Mouse (Mus musculus): ENCODE measurements at regions not wholly inside any gene's neighbourhood (a gene's known extent, or its start where the extent isn't known, plus 50 kb on each side); places are given as distances from the start of the nearest gene placed in this dataset.
A peak's percentile ranks its signal among the peaks of the same experiment; 100 is the strongest.

DNA sequence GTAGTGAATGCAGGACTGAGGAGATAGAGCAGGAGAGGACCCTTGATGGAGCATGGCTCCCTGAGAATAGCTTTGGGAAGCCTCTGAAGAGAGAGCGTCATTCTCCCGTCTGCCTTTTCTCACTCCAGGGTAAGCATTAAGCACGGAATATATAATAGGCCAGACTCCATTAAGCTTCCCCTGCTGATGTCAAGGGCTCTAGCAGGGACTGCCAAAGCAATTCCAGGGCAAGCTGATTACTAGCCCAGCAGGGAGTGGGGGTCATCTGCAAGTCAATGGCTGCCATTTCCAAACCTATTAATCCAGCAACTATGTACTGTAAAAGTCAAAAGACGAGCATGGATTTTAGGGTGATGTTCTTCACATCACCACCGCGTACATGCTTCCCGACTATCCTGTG is 111.2 kb upstream of the Arl4c start:
- DNase-seq: no peak

DNA sequence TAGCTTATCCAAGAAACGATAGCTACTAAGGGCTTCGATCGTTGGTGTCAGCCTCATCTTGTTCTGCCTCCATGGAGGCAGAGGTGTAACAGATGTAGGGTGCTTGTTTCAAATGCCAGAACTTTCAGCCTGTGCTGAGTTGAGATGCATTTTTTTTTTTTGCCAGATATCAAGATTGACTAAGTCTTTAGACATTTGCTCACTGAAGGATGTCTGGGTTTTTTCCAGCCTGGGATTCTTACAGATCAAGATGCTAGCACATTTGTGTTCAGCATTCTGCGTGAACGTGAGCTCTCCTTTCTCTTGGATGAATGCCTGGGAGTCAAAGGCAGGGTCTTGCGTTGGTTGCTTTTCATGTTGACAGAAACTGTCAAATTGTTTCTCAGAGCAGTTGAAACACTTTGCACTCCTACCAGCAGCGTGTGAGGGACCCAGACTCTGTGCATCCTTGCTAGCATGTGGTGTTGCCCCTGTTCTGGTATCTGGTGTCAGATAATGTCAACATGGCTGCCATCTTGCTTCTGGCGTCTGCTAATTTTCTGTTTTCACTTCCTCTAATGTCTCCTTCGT is 114.4 kb upstream of the Arl4c start:
- DNase-seq: no peak

DNA sequence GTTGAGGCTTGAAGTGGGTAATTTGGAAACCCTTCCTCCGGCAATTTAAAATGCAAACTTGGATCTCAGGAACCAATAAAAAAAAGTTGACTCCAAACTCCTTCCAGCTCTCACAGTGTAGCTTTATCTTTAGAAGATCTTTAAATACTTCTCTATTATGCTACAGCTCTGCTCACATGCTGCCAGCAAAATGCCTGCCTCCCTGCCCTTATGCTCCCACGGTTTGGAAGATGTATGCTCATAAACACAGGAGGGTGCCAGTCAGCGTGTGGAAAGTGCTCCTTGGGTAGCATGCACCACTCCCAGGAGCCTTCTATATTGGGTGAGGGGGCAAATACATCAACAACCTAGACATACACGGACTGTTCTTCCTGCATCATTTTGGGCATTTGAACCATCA is 123.2 kb upstream of the Arl4c start:
- DNase-seq: no peak

DNA sequence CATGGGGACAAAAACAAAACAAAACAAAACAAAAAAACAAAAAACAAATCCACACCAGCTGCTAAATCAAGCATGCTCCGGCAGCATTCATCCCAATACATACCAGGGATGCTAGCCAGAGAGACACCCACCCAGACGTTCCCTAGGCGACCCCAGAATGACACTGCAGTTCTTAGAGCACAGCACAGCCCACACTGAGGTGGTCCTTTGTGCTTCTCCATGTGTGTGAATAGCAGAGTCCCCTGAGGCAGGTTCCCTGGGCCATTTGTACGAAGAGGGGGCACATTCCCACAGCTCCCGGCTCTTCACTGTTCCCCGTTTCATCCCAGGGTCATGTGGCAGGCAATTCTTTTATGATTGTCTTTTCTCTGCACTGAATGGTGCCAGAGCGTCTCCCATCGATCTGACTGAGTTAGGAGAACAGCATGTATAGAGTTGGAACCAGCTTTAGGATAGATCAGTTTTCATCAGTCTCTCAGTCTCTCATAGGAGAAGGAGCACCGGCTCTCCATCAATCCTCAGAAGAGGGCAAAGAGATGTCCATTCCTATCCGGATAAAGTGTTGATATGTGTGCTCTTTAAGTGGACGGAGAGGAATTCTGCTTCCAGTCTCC is 136.7 kb upstream of the Arl4c start:
- no peak for DNase-seq

DNA sequence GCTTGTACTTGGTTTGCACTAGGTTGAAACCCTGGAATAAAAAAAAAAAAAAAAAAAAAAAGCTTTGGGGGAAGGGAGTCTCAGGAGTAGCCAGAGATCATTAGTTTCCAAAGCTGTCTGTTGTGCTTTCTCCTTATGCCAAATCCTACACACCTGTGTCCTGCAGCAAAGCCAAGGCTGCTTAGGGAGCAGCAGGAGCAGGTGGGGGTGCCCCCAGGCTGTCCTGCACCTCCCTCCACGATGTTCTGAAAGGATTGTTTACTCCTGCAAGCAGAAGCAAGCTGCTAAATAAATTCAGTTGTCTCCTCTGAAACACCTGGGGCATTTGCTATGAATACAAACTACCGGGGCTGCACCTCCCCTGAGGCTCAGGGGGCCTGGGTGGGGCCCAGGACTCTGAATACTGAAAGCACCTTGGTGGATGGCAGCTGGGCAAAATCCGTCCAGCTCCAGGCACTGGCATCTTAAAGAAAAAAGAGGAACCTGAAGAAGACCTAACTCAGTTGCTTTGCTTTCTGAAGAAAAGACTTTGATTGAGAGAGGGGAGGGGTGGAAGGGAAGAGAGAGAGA is 137.5 kb upstream of the Arl4c start:
- peak; percentile 62 for DNase-seq

DNA sequence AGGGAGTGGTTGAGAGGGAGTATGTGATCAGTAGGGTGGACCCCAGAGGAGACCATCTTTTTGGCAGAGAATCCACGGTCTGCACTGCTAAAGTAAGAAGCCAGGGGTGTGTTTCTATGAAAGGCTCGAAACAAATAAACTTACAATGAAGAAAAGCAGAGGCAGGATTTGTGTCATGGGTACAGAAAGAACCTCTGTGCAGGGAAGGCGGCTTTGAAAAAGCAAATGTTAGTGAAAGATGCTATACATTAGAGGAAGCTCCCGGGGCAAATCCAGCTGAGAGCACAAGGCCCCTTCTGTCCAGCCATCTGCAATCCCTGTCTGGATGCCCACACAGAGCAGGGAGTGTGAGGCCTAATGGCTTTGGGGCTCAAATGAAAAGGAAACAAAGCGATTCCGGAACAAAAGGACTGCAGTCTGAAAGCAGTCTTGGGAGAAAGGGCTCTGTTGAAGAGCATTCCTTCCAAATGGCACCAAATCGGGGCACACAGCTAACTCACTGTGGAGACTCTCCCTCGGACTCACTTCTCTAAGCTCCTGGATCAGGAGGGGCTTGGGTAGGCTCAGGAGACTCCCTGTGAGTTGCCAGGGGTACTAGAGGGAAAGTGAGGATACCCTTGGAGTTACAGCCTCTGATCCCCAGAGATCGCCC is 138.1 kb upstream of the Arl4c start:
- peak; percentile 57 for DNase-seq

DNA sequence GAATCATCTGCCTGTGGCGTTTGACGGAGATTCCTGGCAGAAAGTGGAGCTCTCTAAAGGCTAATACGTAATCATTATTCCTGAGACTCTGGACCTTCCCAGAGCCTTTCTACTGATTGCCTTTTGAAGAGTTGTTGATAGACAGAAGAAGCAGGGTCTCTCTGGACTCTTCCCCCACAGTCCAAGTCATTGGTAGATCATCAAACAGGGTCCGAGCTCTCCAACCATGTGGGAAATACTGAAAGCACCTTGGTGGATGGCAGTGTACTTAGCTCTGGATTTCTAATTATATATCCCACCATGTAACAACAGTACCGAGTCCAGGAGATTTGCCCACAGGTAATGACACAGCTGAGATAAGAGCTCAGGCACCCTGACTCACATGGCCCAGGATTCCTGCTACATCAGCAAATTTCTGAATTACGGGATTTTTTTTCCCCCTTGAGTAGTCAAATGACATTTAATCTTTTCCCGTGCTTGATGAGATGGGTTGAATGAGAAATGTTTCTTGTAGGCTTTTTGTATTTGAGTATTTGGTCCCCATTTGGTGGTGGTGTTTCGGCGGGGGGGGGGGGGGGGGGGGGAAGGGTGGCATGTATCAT is 139.1 kb upstream of the Arl4c start:
- no peak for DNase-seq

DNA sequence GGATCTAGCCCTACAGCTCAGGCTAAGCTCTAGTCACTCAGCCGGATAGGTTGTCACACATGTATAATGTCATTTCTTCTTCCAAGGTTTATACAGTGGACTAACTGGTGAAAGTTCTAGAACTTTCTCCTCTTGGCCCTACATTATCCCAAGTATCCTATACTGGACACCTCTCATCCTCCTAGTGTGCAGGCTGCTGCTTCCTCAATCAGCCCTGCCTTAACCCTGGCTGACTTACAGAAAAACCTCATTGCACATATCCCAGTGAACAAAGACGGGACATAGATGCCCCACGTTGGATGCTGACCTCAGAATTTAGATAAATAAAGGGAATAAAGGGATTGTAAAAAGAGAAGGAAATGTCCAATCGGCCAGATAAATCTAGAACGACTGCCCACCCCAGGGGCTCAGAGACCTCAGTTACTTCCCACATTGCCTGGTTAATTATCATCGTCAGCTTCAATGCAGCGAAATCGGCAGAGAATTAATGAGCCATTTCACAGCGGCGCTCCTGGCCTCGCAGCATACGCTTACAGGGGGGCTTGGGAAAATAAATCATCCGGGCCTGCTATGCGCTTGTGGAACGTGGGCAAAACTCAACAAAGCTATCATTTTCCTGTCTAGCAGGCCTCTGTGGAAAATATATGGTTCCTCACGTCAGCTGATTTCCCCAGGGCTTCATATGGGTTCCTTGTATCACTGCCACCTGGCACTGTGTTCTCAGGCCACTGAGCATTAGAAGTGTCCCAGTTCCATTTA is 145.5 kb upstream of the Arl4c start:
- peak; percentile 80 for DNase-seq

DNA sequence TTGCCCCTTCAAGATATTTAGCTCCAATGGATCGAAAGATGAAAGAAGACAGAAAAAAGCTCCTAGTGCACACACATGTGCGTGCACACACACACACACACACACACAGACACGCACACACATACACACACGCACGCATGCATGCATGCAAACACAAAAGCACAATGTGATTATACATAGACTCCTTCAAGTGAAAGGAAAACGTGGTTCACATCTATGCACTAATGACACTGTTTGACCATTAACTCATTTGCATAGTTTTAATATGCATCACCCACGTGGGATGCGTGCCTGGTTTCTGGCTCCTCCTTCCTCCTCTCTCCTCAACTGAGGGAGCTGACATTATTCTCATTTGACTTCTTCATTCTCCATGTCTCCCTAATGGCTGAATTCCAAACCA is 146.2 kb upstream of the Arl4c start:
- DNase-seq: peak; percentile 39

DNA sequence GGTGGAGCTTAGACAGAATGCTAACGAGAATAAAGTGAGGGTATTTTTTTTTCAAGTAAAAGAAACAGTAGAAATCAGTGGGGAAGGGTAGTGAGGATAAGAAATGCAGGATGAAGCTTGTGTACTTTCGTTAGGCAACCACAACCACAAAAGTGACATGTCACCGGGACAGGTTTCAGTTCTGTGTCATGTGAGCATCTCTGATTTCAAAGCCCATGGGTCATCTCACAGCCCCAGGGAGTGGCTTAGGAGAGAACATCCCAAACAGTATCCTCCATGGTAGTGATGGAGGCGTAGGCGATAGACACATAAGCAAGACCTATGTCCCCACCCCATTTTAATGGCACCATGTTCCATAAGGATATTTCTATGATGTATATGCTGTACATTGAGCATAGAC is 147.4 kb upstream of the Arl4c start:
- no peak for DNase-seq

DNA sequence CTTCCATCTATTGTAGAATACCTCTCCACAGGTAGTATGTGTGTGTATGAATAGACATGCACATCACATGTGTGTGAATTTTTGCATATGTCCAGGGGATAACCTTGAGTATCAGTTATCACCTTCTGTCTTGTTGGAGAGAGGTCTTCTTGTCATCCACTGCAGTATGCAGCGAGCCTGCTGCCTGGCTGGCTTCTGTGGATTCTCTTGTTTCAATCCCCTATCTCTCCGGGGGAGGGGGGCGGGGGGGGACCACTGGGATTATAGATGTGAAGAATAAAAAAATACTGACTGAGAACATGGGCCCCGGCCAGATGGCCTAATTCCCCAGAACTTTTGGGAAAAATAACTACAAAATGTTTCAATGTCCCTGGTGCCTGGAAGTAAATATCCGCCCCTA is 149.9 kb upstream of the Arl4c start:
- no peak for DNase-seq

DNA sequence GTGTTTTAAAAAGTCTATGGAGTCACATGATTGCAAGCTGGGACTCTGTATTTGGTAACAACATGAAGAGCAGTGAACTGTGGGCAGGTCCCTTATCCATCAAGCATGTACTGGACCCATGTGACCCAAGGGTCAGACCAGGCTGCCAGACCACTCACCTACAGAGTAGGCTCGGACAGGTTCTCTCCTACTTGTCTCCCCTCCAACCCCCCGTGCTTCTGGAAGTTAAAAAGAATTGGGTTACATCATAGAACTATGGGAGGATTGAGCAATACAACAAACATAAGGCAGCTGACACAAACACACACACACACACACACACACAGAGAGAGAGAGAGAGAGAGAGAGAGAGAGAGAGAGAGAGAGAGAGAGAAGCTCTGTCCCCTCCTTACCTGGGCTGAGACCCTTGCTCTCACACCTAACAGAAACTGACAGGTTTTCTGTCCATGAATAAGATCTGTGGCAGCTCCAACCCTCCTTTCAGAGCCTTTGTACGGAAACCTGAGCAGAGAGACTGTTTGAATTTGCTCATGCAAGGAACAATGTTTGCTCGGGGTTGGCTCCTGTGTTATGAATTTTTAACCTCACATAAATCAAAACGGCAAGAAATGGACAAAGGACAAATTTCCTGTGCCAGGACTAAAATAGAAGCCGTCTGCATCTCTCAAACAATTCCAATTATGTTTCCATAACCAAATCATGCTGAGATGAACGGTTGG is 159.0 kb upstream of the Arl4c start:
- DNase-seq: no peak

DNA sequence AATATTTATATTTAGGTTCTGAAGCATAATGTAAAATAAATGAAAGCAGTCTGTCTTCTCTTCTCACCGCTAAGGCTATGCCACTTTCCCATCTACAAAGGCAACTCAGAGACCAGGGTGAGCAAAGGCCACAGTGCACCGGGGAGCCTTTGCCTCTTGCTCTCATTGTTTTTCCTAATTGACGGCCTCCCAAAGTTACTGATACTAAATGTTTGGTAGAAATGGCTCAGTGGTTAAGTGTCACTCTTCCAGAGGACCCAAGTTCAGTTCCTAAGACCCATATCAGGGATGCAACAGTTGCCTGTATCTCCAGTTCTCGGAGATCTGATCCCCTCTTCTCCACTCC is 159.5 kb upstream of the Arl4c start:
- no peak for DNase-seq

DNA sequence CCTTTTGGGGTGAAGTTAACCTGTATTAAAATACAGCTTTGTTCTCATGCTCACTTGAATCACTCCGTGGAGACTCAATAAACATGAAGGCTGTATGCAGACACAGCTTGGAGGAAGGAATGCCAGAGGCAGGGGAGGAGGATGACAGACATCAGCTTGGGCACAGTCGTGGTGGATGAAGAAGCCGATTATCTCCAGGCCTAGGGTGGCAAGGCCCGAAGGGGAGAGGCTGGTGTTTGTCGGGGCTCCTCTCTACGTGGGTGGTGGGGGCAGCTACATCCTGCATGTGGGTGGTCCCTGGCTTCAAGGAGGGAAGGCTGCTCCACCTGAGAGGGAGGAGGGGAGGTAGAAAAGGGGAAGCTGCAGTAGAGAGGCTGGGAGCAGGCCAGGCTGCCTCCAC is 163.4 kb upstream of the Arl4c start:
- DNase-seq: no peak

DNA sequence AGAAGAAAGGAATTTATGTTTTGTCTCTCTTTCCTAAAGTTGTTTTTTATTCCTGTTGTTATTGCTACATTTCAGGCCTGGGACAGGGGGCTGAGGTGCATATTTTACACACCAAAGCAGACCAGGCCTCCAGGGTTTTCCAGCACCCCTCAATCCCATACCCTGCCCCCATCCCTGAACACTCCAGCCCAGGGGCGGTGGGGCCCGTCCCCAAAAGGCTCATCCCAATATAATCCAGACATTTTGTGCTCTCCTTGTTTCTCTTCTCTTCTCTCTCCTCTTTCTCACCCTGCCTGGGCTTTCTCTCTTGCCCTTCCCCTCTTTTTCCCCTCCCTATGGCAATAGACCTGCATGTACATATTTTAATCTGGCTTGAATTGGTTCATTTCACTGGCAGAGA is 164.6 kb upstream of the Arl4c start:
- DNase-seq: no peak

DNA sequence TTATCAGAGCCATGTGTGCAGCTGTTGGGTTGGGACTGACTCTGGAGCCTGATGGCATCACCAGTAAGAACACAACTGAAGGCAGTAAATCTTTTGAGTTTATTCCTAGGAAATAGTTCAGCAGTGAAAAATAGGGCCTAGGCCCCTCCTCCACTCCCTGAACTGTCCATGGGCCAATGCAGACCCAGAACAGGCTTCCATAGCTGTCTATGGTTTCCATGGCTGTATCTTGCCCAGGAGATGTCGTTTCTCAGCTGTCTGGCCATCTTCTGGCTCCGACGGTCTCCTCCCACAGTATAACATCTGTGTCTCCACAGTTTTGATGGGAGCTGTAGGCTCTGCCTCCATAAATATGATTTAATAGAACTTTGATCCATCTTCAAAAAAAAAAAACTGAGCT is 165.1 kb upstream of the Arl4c start:
- DNase-seq: no peak

DNA sequence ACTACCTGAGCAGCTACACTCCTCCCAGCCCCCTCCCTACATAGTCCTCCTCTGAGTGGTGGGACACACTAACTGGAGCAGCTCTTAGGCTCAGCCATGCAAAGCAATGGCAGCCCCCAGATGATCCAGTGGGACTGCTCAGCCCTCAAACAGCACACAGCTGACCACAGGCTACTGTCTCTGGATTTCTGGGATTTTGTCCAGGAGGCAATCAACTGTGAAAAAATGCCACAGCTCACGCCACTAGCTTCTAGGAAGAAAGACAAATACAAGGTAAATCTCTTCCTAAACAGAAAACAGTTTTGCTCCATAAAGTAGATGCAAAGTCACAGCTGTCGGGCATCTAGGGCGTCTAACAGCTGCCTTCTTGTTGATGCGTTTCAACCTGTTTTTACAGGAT is 167.9 kb upstream of the Arl4c start:
- DNase-seq: peak; percentile 44

DNA sequence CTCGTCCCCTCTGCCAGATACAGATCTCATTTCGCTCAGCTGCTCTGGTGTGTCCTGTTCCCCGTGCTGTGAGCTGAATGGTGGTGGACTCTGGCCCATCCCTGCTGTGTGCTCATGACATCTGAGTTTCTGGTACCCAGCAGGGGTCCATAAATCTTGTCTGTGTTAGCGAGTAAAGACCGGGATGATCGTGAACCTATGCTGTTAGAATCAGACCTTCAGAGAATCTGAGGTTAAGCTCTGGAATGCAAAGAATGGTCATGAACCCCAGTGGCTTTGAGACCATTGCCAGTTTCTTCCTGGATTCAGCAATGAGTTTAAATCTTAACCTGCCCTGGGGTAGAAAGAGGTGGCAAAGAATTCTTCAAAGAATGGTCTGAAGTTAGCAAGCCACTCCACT is 173.3 kb upstream of the Arl4c start:
- no peak for DNase-seq

DNA sequence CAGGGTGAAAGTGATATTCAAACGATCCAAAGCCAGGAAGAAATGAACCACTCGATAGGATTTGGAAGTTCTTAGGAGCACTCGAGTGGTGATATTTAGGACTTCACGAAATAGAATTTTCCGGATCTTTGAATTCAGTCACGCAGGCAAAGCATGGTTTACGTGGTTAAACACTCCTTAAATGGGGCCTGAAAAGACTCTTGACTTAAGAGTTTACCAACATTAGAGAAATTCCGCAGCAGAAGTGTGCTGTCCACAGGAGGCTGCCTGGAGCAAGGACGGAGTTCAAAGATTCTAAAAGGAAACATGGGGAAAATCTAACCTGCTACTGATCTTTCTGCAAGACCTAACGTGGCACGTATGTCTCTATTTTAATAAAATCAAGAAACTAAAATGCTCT is 175.4 kb upstream of the Arl4c start:
- no peak for DNase-seq

DNA sequence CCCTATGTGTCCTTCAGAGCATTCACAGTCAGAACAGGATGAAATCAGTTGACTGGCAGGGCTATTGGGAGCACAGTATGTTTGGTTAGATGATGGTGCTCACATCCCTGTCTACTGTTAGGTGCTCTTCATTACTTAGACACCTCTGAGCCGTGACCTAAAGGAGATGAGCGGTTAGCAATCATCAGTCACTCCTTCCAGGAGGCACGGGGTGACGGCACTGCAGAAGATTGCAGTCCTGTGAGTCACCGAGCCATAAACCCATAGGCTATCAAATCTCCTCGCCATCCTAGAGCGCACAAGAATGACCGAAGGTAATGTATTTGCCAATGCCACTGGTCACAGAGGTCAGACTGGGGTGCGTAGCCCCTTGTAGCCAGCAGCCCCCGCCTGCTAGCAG is 176.8 kb upstream of the Arl4c start:
- DNase-seq: no peak

DNA sequence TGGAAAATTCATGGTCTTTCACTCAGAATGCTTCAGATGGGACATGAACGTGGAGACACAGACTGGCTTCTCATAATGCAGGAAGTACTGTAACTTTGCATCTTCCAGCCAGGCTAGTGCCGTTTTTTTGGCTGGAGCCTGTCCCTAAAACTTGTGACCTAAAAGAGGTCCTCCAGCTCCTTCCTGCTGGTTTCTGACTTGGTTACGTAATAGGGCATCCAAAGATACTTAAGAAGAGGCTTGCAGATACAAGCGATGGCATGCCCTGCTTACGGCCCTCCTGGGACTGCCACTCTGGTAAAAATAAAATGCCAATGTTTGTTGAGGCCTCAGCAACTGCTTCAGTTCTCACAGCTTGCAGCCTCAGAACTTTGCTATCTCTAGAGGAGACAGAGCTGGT is 177.3 kb upstream of the Arl4c start:
- DNase-seq: no peak

DNA sequence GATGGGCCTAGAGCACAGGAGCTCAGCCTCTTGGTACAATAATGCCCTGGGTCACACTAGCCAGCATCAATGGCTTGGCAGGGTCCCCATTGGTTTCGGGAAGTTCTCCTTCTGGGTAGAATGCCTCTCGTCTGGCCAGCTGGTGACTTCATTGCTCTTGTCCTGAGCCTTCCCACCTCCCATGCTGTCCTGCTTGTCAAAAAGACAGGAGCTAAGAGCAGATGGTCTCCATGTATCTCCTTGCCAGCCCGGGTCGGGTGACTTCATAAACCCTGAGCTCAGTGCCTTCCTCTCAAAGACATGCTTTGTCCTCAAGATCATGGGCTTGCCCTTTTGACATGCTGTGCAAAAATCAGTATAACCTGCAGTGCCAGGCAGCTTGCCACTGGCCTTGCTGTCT is 179.2 kb upstream of the Sh3bp4 start:
- DNase-seq: peak; percentile 6

DNA sequence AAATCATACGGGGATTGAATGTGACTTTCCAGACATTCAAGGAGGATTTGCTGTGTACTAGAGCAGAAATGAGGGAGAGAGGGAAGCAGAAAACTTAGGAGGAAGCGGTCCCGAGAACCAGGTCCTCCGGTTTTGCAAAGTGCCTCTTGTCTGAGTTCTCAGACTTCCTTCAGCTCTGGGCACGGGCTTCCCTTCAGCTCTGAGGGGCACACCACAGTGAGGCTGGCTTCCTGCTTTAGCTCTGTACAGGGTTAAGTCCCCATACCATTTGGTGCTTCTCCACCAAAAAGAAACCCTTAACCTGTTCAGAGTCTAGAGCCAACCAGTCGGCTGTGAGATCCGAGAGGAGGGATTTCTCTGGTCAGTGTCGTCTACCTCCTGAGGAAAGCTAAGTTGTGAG is 167.8 kb upstream of the Sh3bp4 start:
- DNase-seq: no peak
